Mouse (Mus musculus): ENCODE measurements around the gene Olfr901.
"Not testable (repeated sequence)": the region's sequence is repeated elsewhere in the genome, so short reads cannot be mapped to it uniquely, and the experiment has no call there.

Gene Olfr901

DNA sequence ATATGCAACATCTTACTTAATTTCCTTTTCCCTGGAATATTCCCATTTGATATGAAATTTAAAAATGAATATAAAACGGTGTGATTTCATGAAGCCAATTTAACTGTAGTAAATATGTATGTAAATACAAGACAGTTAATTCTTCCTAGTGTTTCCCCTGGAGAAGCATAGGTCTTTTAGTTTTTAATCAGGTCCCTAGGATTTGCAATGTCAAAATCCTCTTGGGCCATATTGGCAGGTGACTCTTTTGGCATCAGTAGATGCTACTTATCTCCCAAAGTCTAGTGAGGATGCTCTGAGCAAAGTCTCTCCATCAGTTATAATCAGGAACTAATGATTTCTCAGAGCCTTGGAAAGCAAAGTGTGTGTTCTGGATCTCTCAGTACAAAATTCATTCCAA lies at the start of gene Olfr901:
TSS of gene Olfr901 (plus strand) at position 301 of the 400 bp plus-strand sequence.
- DNase-seq, result no peak

DNA sequence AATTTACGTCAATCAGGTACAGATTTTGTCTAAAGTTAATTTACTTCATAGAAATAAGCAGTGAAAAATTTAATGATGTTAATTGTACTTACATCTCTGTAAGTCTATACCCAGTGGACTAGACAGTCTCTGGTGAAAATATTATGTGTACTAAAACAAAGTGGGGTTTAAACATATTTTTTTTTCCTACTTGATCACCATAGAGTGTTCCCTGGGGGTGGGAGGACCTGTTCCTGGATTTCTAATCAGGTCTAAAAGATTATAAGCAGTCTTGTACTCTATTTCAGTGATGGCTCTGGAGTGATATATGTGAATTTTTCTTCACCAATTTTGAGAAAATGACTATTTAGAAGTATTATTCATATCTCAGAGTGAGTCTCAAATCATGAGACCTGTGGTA lies 27.9 kb upstream of the Olfr901 start, which contains the start of gene Olfr147:
TSS of gene Olfr147 (plus strand) at position 301 of the 400 bp plus-strand sequence.
- DNase-seq, result no peak

DNA sequence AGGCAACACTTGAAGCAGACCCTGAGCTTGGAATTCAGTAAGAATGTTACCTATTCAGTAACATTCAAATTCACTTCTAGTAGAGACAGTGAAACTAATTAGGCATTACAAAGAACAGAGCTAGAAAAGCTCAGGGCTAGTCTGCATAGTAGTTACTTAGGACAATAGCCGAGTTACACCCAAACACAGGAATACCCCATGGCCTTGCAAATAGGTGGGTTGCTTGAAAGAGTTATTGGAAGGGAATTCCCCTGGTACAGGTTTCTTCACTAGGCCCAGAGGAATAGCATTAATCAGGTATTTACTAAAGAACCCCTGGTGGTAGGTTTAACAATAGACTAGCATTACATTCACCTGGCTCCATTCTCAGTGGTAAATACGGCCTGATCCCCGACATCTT lies 21.8 kb upstream of the Olfr901 start:
- DNase-seq, result not testable (repeated sequence)

DNA sequence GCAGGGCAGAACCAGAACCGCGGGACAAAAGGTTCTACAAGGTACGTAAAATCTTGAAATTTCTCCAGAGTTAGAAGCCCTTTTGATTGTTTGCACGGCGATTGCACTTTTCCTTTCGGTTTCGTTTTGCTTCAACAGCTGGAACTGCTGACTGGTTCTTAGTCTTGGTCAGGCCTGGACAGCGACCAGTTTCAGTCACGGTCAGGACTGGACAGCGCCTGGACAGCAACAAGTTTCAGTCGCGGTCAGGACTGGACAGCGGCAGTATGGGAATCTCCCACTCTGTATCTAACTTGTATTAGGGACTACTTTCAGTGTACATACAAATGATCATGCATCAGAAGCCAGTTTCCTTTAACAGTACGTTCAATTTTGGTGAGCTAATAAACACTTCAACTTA lies 15.8 kb upstream of the Olfr901 start:
- not testable (repeated sequence) for DNase-seq

DNA sequence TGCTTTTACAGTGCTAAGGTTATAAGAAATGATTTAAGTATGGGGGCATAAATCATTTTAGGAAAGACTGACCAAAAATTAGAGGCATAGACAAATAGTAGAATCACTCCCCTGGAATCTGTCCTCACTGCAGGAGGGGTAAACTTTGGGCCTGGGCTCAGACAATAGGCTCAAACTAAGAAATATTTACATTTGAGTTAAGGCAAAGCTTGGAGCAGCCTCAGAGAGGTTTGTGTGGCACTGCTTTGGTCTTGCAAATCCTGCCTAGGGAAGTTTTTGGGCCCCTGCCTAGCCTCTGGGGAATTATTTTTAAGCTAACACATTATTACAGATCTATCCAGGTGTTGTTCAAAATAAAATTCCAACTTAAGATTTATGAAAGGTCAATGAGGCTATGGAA lies 5.5 kb upstream of the Olfr901 start:
- no peak for DNase-seq

DNA sequence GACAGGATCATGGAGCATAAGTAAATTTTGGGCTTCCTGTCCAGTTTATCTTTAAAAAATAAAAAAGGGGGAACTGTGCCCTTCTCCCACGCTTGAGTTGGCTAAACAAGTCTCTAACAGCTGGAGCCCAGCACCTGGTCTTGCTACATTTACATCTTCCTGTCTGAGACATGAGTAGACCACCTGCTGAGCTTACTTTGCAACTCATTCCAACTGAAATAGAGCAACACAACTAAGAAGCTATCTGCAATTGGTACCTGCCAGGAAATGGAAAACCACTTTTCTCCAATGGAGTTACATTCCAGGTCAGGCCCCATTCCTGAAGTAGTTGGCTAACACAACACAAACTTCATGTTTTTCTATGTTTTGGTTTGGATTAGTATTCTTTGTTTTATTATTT lies 2.2 kb upstream of the Olfr901 start:
- DNase-seq, result no peak

DNA sequence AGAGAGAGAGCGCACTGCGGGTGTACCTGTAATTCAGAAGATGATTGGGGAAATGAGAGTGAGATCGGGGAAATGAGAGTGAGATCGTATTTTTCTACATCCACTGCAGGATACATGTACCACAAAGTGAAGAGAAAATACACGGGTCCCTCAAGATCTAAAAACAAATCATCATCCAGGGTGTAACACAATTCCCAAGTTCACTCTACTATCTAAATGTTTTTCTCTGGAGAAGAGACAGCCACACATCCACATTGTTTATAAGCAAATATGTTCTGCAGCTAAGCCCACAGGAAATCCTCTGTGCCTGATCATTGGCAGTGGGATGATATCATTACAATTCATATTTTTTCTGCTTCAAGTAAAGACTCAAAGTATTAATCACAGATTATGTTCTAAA lies 18.1 kb downstream of the Olfr901 start, which contains the start of gene Olfr902:
TSS of gene Olfr902 (plus strand) at position 301 of the 400 bp plus-strand sequence.
- DNase-seq, result no peak

DNA sequence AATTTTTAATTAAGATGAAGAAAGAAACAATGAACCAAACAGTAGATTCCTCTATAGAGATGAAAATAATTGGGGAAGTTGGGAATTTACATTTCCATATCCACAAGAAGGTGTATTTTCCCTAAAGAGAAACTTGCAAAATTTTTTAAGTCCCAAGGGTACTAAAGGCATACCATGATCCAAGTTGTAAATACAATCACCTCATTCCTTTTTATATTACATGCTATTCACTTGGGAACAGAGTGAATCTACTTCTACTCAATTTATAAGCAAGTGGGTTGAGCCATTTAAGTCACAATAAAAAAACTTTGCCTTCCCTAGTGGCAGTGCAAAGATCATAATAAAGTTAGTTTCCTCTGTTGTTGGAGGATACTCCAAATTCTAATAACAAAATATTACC lies 33.6 kb downstream of the Olfr901 start, which contains the start of gene Olfr904:
TSS of gene Olfr904 (plus strand) at position 301 of the 400 bp plus-strand sequence.
- DNase-seq, result no peak

DNA sequence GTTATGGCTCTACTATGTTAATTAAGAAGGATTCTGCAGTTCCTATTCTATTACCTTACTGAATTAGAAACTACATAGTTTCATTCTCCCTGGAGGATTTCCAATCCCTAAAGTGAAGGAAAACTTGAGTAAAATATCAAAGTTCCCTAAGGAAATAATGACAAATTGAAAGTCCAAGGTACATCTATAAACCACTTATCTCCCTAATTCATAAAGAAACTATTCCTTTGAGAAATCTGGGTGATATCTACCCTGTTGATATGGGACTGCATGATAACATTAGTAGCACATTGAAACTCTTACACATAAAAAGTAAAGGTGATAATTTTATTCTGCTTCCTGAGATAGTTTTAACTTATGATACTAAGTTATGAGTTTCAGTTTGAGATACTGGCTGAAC lies 41.6 kb downstream of the Olfr901 start, which contains the start of gene Olfr905:
TSS of gene Olfr905 (plus strand) at position 301 of the 400 bp plus-strand sequence.
- no peak for DNase-seq
